Mouse (Mus musculus): ENCODE measurements around the gene Taar2. TPM values are rescaled to one million over a fixed set of nuclear protein-coding genes. Genes with fewer than 3 reads are reported as not detected.

The Taar2 gene
- polyA plus RNA-seq, 2 experiments: not detected

DNA sequence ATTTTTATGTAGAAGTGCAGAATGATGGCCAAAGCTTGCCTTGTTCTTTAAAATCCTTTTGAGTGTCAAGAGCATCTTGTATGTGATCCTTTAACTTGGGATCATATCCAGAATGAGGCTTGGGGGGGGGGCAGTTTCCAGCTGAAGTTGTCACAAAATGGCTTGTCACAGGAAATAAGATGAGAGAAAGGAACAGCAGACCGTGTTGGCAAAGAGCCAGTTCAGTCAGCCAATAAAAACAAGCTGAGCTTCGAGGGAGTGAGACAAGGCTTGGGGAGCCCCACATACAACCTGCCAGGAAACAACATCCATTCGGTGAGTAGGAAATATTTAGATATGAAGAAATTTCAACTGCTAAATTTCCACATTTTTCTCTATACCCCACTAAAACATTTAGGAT is 25.1 kb downstream of the Taar2 start:
- no peaks in the 10 kb centered on the region for H3K36me3 ChIP-seq (ENCODE audit: control insufficient read depth, insufficient read depth, low read length)
- TF ChIP-seq POLR2A (IDR thresholded peaks at IDR 0.05; ENCODE audit: borderline replicate concordance, extremely low read depth, insufficient read depth, insufficient read length): no peak
- H3K9me3 ChIP-seq (ENCODE audit: control insufficient read depth, low read length): no peaks in the 10 kb centered on the region
- 28% methylated on average over 3 of the region's 3 CpGs for WGBS
- DNase-seq (ENCODE audit: low spot score): peak; percentile 9
- H3K4me3 ChIP-seq (replicated peaks; ENCODE audit: low read length): no peak overlapping the region
- no peak overlapping the region for H3K27ac ChIP-seq (replicated peaks; ENCODE audit: low read depth, low read length)
- H3K9ac ChIP-seq (ENCODE audit: low read depth, low read length, severe bottlenecking): no peak overlapping the region
- H3K27me3 ChIP-seq (ENCODE audit: control insufficient read depth, insufficient read depth, low read length): no peaks in the 10 kb centered on the region
- no peak overlapping the region for H3K4me2 ChIP-seq (replicated peaks; ENCODE audit: low read depth, low read length, severe bottlenecking)
- no peak for ATAC-seq (ENCODE audit: low FRiP score, low read depth)
- no peaks in the 10 kb centered on the region for H3K4me1 ChIP-seq (ENCODE audit: control insufficient read depth, insufficient read depth, low read length)

DNA sequence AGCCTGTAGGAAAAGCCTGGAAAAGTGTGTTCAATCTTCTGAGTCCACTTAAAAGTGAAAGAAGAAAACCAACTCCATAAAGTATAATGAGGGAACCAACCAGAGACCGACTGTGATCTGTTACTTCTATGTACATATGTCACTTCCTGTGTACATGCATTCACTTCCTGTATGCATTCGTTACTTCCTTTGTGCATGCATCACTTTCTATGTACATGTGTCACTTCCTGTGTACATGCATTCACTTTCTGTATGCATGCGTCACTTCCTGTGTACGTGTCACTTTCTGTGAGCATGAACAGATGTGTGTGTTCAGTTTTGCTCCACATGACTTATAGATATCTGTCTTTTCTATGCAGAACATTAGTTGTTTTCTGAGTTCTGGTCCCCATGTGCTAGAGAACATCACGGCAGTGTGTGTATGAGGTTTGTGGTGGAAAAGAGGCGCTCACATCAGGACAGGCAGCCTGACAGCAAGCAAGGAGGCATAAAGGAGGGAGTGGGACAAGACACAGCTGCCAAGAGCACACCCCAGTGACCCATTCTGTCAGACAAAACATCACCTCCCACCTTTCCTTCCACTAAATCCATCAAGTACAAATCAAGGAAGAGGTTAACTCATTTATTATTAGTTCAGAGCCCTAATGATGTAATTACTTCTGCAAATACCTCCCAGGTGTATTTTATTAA is 26.7 kb downstream of the Taar2 start:
- H3K9me3 ChIP-seq (ENCODE audit: control insufficient read depth, low read length): no peaks in the 10 kb centered on the region
- H3K9ac ChIP-seq (ENCODE audit: low read depth, low read length, severe bottlenecking): no peak overlapping the region
- DNase-seq (ENCODE audit: low spot score) (no peak), ATAC-seq (ENCODE audit: low FRiP score, low read depth) (no peak)
- no peak overlapping the region for H3K27ac ChIP-seq (replicated peaks; ENCODE audit: low read depth, low read length)
- H3K36me3 ChIP-seq (ENCODE audit: control insufficient read depth, insufficient read depth, low read length): no peaks in the 10 kb centered on the region
- H3K4me1 ChIP-seq (ENCODE audit: control insufficient read depth, insufficient read depth, low read length): no peaks in the 10 kb centered on the region
- no peak overlapping the region for H3K4me2 ChIP-seq (replicated peaks; ENCODE audit: low read depth, low read length, severe bottlenecking)
- no peak for TF ChIP-seq POLR2A (IDR thresholded peaks at IDR 0.05; ENCODE audit: borderline replicate concordance, extremely low read depth, insufficient read depth, insufficient read length)
- WGBS: 83% methylated on average over 6 of the region's 6 CpGs
- H3K4me3 ChIP-seq (replicated peaks; ENCODE audit: low read length): no peak overlapping the region
- no peaks in the 10 kb centered on the region for H3K27me3 ChIP-seq (ENCODE audit: control insufficient read depth, insufficient read depth, low read length)

DNA sequence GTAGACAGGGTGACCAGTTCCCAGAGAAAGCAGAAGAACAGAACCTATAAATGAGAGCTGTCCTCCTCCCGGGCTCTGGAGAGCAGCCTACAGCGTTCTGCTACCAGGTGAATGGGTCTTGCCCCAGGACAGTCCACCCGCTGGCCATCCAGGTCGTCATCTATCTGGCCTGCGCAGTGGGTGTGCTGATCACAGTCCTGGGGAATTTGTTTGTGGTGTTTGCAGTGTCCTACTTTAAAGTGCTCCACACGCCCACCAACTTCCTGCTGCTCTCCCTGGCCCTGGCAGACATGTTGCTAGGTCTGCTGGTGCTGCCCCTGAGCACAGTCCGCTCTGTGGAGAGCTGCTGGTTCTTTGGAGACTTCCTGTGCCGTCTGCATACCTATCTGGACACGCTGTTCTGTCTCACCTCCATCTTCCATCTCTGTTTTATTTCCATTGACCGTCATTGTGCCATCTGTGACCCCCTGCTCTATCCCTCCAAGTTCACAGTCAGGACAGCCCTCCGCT is 32.3 kb downstream of the Taar2 start, which contains the start of gene Taar5:
TSS of gene Taar5 (plus strand) at position 51 of the 510 bp plus-strand sequence.
- no peaks in the 10 kb centered on the region for H3K4me1 ChIP-seq (ENCODE audit: control insufficient read depth, insufficient read depth, low read length)
- no peaks in the 10 kb centered on the region for H3K9me3 ChIP-seq (ENCODE audit: control insufficient read depth, low read length)
- no peak within 1 kb of the TSS for H3K9ac ChIP-seq (ENCODE audit: low read depth, low read length, severe bottlenecking)
- H3K27me3 ChIP-seq (ENCODE audit: control insufficient read depth, insufficient read depth, low read length): no peaks in the 10 kb centered on the region
- H3K36me3 ChIP-seq (ENCODE audit: control insufficient read depth, insufficient read depth, low read length): no peaks in the 10 kb centered on the region
- no peak for ATAC-seq (ENCODE audit: low FRiP score, low read depth)
- H3K27ac ChIP-seq (replicated peaks; ENCODE audit: low read depth, low read length): no peak within 1 kb of the TSS
- WGBS: 89% methylated on average over 11 of the region's 11 CpGs
- no peak for DNase-seq (ENCODE audit: low spot score)
- no peak within 1 kb of the TSS for H3K4me2 ChIP-seq (replicated peaks; ENCODE audit: low read depth, low read length, severe bottlenecking)
- H3K4me3 ChIP-seq (replicated peaks; ENCODE audit: low read length): no peak within 1 kb of the TSS
- TF ChIP-seq POLR2A (IDR thresholded peaks at IDR 0.05; ENCODE audit: borderline replicate concordance, extremely low read depth, insufficient read depth, insufficient read length): no peak

DNA sequence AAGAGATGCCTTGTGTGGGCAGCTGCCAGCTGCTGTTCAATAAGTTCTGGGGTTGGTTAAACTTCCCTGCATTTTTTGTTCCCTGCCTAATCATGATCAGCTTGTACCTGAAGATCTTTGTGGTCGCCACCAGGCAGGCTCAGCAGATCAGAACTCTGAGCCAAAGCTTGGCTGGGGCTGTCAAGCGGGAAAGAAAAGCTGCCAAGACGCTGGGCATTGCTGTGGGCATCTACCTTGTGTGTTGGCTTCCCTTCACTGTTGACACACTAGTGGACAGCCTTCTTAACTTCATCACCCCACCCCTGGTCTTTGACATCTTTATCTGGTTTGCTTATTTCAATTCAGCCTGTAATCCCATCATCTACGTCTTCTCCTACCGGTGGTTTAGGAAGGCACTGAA is 32.9 kb downstream of the Taar2 start:
- DNase-seq (ENCODE audit: low spot score): no peak
- no peak overlapping the region for H3K4me2 ChIP-seq (replicated peaks; ENCODE audit: low read depth, low read length, severe bottlenecking)
- no peak overlapping the region for H3K27ac ChIP-seq (replicated peaks; ENCODE audit: low read depth, low read length)
- no peak overlapping the region for H3K9ac ChIP-seq (ENCODE audit: low read depth, low read length, severe bottlenecking)
- H3K4me3 ChIP-seq (replicated peaks; ENCODE audit: low read length): no peak overlapping the region
- no peaks in the 10 kb centered on the region for H3K27me3 ChIP-seq (ENCODE audit: control insufficient read depth, insufficient read depth, low read length)
- TF ChIP-seq POLR2A (IDR thresholded peaks at IDR 0.05; ENCODE audit: borderline replicate concordance, extremely low read depth, insufficient read depth, insufficient read length): no peak
- no peak for ATAC-seq (ENCODE audit: low FRiP score, low read depth)
- H3K36me3 ChIP-seq (ENCODE audit: control insufficient read depth, insufficient read depth, low read length): no peaks in the 10 kb centered on the region
- no peaks in the 10 kb centered on the region for H3K4me1 ChIP-seq (ENCODE audit: control insufficient read depth, insufficient read depth, low read length)
- H3K9me3 ChIP-seq (ENCODE audit: control insufficient read depth, low read length): no peaks in the 10 kb centered on the region
- WGBS: 92% methylated on average over 5 of the region's 5 CpGs

DNA sequence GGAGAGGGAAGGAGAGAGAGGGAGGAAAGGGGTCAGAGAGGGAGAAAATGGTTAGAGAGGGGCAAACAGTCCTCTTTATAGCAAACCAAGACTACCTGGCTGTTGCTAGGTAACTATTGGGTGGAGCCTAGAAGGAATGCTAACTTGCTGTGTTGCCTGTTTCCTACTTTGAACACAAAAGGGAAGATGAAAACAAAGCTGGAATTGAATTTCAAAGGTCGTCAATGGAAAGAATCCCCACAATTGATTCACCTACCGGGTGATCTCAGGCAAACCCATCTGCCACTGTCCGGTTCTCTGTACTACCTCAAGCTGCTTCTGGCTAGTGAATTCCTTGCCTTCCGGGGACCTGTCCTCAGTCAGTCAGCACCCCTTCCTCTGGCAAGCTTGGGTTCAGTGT is 39.6 kb downstream of the Taar2 start:
- H3K4me1 ChIP-seq (ENCODE audit: control insufficient read depth, insufficient read depth, low read length): no peaks in the 10 kb centered on the region
- H3K4me3 ChIP-seq (replicated peaks; ENCODE audit: low read length): no peak overlapping the region
- ATAC-seq (ENCODE audit: low FRiP score, low read depth): no peak
- TF ChIP-seq POLR2A (IDR thresholded peaks at IDR 0.05; ENCODE audit: borderline replicate concordance, extremely low read depth, insufficient read depth, insufficient read length): no peak
- no peaks in the 10 kb centered on the region for H3K9me3 ChIP-seq (ENCODE audit: control insufficient read depth, low read length)
- no peak overlapping the region for H3K27ac ChIP-seq (replicated peaks; ENCODE audit: low read depth, low read length)
- H3K27me3 ChIP-seq (ENCODE audit: control insufficient read depth, insufficient read depth, low read length): no peaks in the 10 kb centered on the region
- H3K36me3 ChIP-seq (ENCODE audit: control insufficient read depth, insufficient read depth, low read length): no peaks in the 10 kb centered on the region
- no peak overlapping the region for H3K9ac ChIP-seq (ENCODE audit: low read depth, low read length, severe bottlenecking)
- 55% methylated on average over 4 of the region's 4 CpGs for WGBS
- no peak for DNase-seq (ENCODE audit: low spot score)
- no peak overlapping the region for H3K4me2 ChIP-seq (replicated peaks; ENCODE audit: low read depth, low read length, severe bottlenecking)
